Mouse (Mus musculus) hindbrain, embryonic 13.5 days (tissue): ENCODE results near the gene Cpne9. TPM values are rescaled to one million over a fixed set of nuclear protein-coding genes. Genes with fewer than 3 reads are reported as not detected.

Source experiments
- ATAC-seq: fragments of 200-750 bp; cut with Nextera tagmentation; 2 replicates; pipeline ENCODE4 v1.8.0; 2017; ENCODE audit warnings: moderate TSS enrichment; ENCODE audit not compliant: low FRiP score
- H3K27ac ChIP-seq: fragments of 300-500 bp; sonication (generic); 2 replicates; pipeline ENCODE4 v1.5.1; 2015; ENCODE audit warnings: inconsistent platforms, mild to moderate bottlenecking, moderate library complexity
- H3K27me3 ChIP-seq: fragments of 300-500 bp; sonication (generic); 2 replicates; pipeline ENCODE4 v1.6.1; 2015; ENCODE audit warnings: mild to moderate bottlenecking, inconsistent platforms
- H3K36me3 ChIP-seq: fragments of 300-500 bp; sonication (generic); 2 replicates; pipeline ENCODE4 v1.6.1; 2015; ENCODE audit warnings: mild to moderate bottlenecking, inconsistent platforms
- H3K4me1 ChIP-seq: fragments of 300-500 bp; sonication (generic); replicated peaks from 2 replicates; pipeline ENCODE4 v1.6.1; 2015; ENCODE audit warnings: inconsistent platforms
- H3K4me2 ChIP-seq: fragments of 300-500 bp; sonication (generic); 2 replicates; pipeline ENCODE4 v1.6.1; 2015; ENCODE audit warnings: inconsistent platforms, mild to moderate bottlenecking, moderate library complexity
- H3K4me3 ChIP-seq: fragments of 300-500 bp; sonication (generic); 2 replicates; pipeline ENCODE4 v1.5.1; 2015; ENCODE audit warnings: mild to moderate bottlenecking, inconsistent platforms
- H3K9ac ChIP-seq: fragments of 300-500 bp; sonication (generic); 2 replicates; pipeline ENCODE4 v1.6.1; 2015; ENCODE audit warnings: mild to moderate bottlenecking, inconsistent platforms
- H3K9me3 ChIP-seq: fragments of 300-500 bp; sonication (generic); 2 replicates; pipeline ENCODE4 v1.6.1; 2016; ENCODE audit warnings: inconsistent platforms
- WGBS: fragments of 180-500 bp; shearing (Covaris S2); methylation state at CpG from one replicate; pipeline ENCODE4 v1.1.7; 2015; 5-methylcytosine and 5-hydroxymethylcytosine counted together
- polyA plus RNA-seq: library from polyadenylated mRNA; unstranded; fragments of >200 nt; fragmentation: Nextera tagmentation; extraction: Ambion mirVana; gene quantifications from 2 replicates; pipeline ENCODE4 v1.2.1, GENCODE M21; 2015

Cpne9 gene
- 1.2 and 1.9 TPM in 2 replicates for polyA plus RNA-seq

DNA sequence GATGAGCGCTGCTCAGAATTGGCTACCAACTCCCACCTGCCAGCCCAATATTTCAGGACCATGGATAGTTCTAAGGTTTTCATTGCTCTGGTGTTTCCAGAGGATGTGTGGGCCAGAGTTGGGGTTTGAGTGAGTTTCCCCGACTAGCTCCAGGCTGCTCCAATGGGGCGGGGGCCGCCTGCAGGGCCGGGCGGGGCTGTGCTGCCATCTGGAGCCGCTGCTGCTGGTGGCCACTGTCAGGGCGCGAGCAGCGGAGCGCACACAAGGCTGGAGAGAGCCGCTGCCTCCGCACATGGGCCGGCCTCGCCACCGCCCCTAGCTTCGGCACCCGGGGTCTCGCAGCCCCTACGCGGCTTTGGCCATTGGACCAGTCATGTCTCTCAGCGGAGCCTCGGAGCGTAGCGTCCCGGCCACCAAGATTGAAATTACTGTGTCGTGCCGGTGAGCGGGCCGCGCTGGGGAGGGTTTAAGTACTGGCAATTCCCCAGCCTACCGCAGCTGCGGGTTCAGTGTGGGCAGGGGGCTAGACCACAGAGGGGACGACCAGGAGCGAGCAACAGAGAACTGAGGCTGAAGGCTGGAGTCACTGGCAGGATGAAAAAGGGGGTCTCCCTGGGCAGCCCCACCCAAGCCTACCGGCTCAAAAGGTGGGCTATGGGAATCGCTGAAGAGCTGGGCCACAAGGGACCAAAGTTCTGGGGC is at the start of gene Cpne9:
Gene Cpne9, plus strand, starts transcription at position 207 of the 702 bp plus-strand sequence.
- Histone ChIP-seq H3K4me1 (peaks cover 20% of the 10 kb centered on the region), H3K9me3 (no peaks in the 10 kb centered on the region), H3K4me2 (peak within 1 kb of the TSS; percentile 75), H3K27ac (no peak within 1 kb of the TSS), H3K27me3 (peaks cover 52% of the 10 kb centered on the region), H3K4me3 (peak within 1 kb of the TSS; percentile 43), H3K9ac (peak within 1 kb of the TSS; percentile 65), H3K36me3 (peaks cover 36% of the 10 kb centered on the region)
- WGBS: 2% methylated on average over 37 of the region's 37 CpGs
- peak; percentile 57 for ATAC-seq

DNA sequence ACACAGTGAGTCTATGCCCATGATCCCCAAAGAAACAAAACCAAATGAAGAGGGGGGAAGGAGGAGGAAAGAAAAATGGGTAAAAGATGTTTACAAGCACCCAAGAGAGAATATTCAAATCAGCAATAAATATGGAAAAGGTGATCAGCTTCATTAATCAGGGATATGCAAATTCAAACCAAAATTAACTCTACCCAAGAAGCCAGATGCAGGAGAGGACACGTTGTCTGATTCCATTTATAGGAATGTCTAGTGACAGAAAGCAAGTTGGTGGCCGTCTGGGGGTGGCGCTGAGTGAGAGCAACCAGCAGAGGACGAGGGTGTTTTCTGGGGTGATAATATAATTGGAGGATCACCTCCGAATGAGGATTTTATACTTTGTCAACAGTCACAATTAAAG is 47.0 kb upstream of the Cpne9 start:
- no peak overlapping the region for H3K27ac ChIP-seq
- no peak for ATAC-seq
- peaks cover 2% of the 10 kb centered on the region; the same call in 1 of the 2 replicates for H3K36me3 ChIP-seq
- no peak overlapping the region for H3K4me2 ChIP-seq
- H3K9ac ChIP-seq: no peak overlapping the region
- WGBS: 81% methylated on average over 5 of the region's 5 CpGs
- no peak overlapping the region for H3K4me3 ChIP-seq
- H3K27me3 ChIP-seq: no peaks in the 10 kb centered on the region
- peaks cover 20% of the 10 kb centered on the region for H3K4me1 ChIP-seq
- no peaks in the 10 kb centered on the region for H3K9me3 ChIP-seq

DNA sequence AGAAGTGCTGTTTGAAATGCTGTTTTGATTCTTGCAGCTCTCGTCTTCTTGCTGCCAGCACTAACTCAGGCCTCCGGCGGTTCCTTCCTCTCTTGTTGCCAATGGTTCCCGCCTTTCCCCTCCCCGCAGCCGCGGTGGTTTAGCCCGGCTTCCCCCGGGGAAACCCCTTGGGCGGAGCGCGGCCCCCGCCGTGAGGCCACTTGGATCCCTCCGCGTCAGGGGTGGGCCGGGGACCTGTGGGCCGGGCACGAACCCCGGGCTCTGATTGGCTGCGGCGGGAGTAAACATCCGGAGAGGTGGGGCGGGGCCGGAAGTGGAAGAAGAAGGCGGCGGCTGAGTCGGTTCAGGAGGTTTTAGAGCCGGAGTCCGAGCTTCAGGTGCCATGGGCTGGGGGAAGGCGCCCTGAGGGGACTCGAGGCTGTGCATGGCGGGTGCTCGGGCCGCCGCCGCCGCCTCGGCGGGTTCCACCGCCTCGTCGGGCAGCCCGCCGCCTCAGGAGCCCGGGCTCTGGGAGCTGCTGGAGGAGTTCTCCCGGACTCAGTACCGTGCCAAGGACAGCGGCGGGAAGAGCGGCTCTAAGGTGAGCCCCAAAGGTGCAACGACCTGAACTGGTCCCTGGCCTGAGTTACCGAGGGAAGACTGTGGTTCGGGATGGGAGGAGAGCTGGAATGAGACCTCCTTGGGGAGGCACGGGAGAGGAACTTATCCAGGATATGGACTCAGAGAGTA is 44.4 kb upstream of the Cpne9 start, which contains the start of gene Mtmr14:
Gene Mtmr14, plus strand, starts transcription at position 302 of the 729 bp plus-strand sequence.
- WGBS: under 1% methylated on average over 52 of the region's 55 CpGs
- Histone ChIP-seq H3K9ac (peak within 1 kb of the TSS; percentile 86), H3K4me2 (peak within 1 kb of the TSS; percentile 97), H3K27ac (peak within 1 kb of the TSS; percentile 73), H3K4me1 (peaks cover 20% of the 10 kb centered on the region), H3K36me3 (peaks cover 22% of the 10 kb centered on the region), H3K4me3 (peak within 1 kb of the TSS; percentile 90), H3K27me3 (no peaks in the 10 kb centered on the region), H3K9me3 (no peaks in the 10 kb centered on the region)
- ATAC-seq: peak; percentile 98

DNA sequence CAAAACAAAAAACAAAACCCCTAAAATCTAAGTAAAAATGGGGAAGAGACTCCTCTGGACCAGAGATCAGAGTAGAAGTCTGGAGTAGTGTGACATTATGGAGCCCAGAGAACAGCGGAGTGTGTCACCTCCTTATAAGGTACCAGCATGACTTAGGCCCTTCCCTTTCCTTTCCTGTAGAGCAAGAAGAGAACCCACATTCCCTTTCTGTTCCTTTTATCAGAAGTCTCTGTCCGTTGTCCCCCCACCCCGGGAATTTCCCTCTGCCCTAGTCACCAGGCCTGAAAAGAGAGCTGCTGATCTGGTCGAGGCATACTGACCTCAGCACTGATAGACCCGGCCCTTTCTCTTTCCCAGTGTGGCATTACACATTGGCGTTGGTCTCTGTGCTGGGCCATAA is 43.7 kb upstream of the Cpne9 start:
- Histone ChIP-seq H3K36me3 (peaks cover 29% of the 10 kb centered on the region), H3K4me1 (peaks cover 20% of the 10 kb centered on the region), H3K27ac (no peak overlapping the region), H3K9ac (peak overlapping the region; percentile 86), H3K4me2 (peak overlapping the region; percentile 97), H3K9me3 (no peaks in the 10 kb centered on the region), H3K27me3 (no peaks in the 10 kb centered on the region), H3K4me3 (peak overlapping the region; percentile 90)
- WGBS: 46% methylated on average over 6 of the region's 6 CpGs
- ATAC-seq: no peak; the same call in 1 of the 2 replicates

DNA sequence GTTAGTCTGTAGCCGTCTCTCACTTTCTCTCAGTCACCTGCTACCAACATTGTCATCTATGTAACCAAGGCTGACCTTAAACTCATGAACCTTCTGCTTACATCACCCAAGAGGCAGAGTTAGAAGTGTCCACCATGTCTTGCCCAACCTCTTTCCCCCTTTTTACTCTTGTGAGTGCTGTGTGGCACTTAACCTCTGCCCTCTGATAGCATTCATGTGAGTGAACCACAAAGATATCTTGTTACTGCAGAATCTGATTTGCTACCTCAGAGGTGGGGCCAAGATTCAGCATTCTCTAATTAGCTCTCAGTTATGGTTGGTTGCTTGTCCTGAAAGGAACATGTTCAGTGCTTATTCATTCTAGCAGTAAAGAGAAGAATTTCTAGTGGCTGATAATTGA is 39.4 kb upstream of the Cpne9 start:
- peaks cover 15% of the 10 kb centered on the region for H3K4me1 ChIP-seq
- H3K9ac ChIP-seq: no peak overlapping the region
- no peak overlapping the region for H3K4me3 ChIP-seq
- no peak overlapping the region for H3K27ac ChIP-seq
- H3K27me3 ChIP-seq: no peaks in the 10 kb centered on the region
- no peak for ATAC-seq
- peaks cover 42% of the 10 kb centered on the region for H3K36me3 ChIP-seq
- H3K9me3 ChIP-seq: no peaks in the 10 kb centered on the region
- H3K4me2 ChIP-seq: no peak overlapping the region
- WGBS: 89% methylated on average over 1 of the region's 1 CpGs

DNA sequence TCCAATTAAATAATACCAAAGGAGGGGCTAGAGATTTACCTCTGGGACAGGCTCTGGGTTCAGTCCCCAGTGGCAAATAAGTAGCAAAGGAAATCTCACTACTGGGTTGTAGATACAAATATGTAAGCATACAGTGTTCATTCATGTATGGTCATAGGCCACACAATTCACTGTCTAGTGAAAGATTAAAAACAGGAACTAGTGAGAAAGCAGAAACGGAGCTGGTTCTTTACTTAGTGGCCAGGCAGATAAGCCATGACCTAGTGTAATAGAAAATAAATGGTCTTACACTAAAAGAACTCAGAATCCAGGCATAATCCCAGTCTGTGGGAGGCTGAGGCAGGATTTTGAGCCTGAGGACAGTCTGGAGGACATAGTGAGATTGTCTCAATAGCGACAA is 36.5 kb upstream of the Cpne9 start:
- H3K4me2 ChIP-seq: no peak overlapping the region
- 95% methylated on average over 2 of the region's 2 CpGs for WGBS
- no peaks in the 10 kb centered on the region for H3K27me3 ChIP-seq
- no peak overlapping the region for H3K9ac ChIP-seq
- ATAC-seq: no peak
- H3K4me3 ChIP-seq: no peak overlapping the region
- no peaks in the 10 kb centered on the region for H3K9me3 ChIP-seq
- H3K27ac ChIP-seq: no peak overlapping the region
- H3K36me3 ChIP-seq: peaks cover 53% of the 10 kb centered on the region
- H3K4me1 ChIP-seq: no peaks in the 10 kb centered on the region

DNA sequence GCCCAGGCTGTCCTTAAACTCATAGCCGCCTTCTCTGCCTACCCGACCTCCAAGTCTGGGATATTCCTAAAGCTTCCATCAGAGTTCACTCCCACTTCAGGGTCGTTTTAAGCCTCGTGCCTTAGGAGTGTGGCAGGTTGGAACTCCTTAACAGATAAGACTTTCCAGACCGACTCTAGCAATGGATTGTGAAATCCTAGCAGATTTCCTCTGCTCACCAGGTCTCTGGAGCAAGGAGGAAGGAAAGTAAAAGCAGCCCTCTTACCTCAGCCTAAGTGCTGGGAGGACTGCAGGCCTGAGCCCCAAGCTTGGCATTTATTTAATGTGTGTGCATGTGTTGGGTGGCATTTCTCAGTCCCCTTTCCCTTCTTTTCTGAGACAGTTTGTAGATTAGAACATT is 31.3 kb upstream of the Cpne9 start:
- H3K4me3 ChIP-seq: no peak overlapping the region
- WGBS: 93% methylated on average over 5 of the region's 5 CpGs
- peaks cover 63% of the 10 kb centered on the region for H3K36me3 ChIP-seq

DNA sequence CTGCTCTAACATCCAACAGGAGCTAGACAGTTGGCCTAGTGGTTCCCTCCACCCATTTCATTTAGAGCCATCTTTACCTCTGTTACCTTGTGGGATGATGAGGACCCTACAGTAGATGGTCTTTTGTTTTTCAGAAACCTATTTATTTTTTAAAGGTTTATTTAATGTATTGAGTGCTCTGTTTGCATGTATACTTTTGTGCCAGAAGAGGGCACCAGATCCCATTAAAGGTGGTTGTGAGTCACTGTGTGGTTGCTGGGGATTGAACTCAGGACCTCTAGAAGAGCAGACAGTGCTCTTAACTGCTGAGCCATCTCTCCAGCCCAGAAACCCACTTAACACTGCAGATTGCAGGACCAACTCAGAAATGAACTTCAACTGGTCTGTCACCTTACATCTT is 30.2 kb upstream of the Cpne9 start:
- H3K27me3 ChIP-seq: no peaks in the 10 kb centered on the region
- no peak overlapping the region for H3K27ac ChIP-seq
- H3K4me1 ChIP-seq: no peaks in the 10 kb centered on the region
- H3K36me3 ChIP-seq: peaks cover 73% of the 10 kb centered on the region
- no peaks in the 10 kb centered on the region for H3K9me3 ChIP-seq
- H3K4me3 ChIP-seq: no peak overlapping the region
- no peak for ATAC-seq
- H3K9ac ChIP-seq: no peak overlapping the region
- no peak overlapping the region for H3K4me2 ChIP-seq

More for the DNA sequence above, 31.3 kb upstream of the Cpne9 start:
- Histone ChIP-seq H3K27ac (no peak overlapping the region), H3K27me3 (no peaks in the 10 kb centered on the region), H3K9me3 (no peaks in the 10 kb centered on the region), H3K4me2 (no peak overlapping the region), H3K9ac (no peak overlapping the region), H3K4me1 (no peaks in the 10 kb centered on the region)
- ATAC-seq: no peak

DNA sequence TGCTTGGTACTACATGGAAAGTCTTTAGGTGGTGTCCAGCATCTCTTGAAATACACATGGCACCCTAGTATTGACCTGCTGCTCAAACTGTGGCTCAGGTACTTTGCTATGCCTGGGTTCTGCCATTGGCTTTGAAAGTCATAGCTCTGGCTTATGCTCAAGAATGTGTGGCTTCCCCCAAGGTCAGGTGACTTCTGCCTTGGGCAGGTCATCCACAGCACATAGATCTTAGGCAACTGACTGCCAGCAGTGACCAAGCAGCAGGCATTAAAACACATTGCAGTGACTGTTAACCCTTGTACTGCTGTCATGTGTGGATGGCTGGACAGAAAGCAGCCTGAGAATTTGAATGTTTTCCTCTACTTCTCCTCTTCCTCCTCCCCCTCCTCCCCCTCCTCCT is 27.2 kb upstream of the Cpne9 start:
- Histone ChIP-seq H3K4me3 (no peak overlapping the region), H3K4me1 (no peaks in the 10 kb centered on the region), H3K9ac (no peak overlapping the region), H3K27me3 (no peaks in the 10 kb centered on the region), H3K9me3 (no peaks in the 10 kb centered on the region), H3K27ac (no peak overlapping the region), H3K36me3 (peaks cover 90% of the 10 kb centered on the region), H3K4me2 (no peak overlapping the region)
- no peak for ATAC-seq

DNA sequence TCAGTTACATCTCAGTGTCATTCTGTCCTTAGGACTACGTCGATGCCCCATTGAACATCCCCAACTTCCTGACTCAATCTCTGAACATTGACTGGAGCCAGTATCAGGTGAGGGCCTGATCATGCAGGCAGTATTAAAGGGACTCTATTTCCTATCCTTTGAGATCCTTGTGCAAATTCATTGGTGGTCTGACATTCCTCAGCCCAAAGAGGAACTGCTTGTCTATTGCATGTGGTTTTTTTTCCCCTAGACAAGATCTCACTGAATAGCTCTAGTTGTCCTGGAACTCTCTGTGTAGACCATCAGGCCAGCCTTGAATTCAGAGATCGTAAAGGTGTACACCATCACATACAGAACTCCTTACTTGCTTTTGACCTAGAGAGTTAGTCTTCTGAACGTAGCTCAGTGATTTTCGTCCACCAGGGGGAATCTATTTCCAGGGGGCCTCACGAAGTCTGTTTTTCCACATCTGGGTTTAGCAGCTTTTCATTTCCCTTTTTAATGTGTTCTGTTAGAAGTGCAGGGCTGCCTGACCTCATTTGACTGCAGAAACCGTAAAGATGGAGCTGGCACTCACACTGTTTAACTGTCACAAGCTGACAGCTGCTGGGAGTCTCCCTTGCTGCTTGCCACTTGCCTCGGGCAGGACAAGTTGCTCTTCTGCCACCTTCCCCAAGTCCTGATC is 20.8 kb upstream of the Cpne9 start:
- no peak for ATAC-seq

DNA sequence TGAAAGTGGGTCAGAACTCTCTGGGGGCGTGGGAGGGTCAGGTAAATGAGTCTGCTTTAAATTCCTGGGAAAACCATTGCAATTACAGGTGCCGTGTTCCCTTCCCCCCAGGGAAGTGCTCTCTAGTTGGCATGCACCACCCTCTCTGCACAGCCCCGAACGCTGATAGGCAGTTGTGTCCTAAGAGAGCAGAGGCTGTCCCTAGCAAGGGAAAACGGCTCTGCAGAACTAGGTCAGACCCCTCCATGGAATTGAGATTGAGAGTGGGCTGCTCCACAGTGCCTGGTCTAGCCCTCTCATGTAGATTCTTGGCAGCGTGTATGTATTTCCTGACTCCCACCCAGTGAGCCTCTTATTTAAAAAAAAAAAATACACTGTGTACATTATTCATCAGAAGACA is 18.6 kb upstream of the Cpne9 start:
- H3K27ac ChIP-seq: no peak overlapping the region
- H3K36me3 ChIP-seq: peaks cover 96% of the 10 kb centered on the region
- no peaks in the 10 kb centered on the region for H3K9me3 ChIP-seq
- no peak overlapping the region for H3K9ac ChIP-seq
- no peak overlapping the region for H3K4me3 ChIP-seq
- ATAC-seq: no peak
- no peaks in the 10 kb centered on the region for H3K4me1 ChIP-seq
- WGBS: 91% methylated on average over 6 of the region's 6 CpGs
- H3K4me2 ChIP-seq: no peak overlapping the region
- no peaks in the 10 kb centered on the region for H3K27me3 ChIP-seq

More for the DNA sequence above, 20.8 kb upstream of the Cpne9 start:
- H3K4me1 ChIP-seq: no peaks in the 10 kb centered on the region
- H3K27me3 ChIP-seq: no peaks in the 10 kb centered on the region
- no peak overlapping the region for H3K4me3 ChIP-seq
- H3K36me3 ChIP-seq: peaks cover 95% of the 10 kb centered on the region
- peak overlapping the region; percentile 35; the same call in 1 of the 2 replicates for H3K9ac ChIP-seq
- 90% methylated on average over 8 of the region's 8 CpGs for WGBS
- H3K9me3 ChIP-seq: no peaks in the 10 kb centered on the region
- H3K4me2 ChIP-seq: no peak overlapping the region
- no peak overlapping the region for H3K27ac ChIP-seq

DNA sequence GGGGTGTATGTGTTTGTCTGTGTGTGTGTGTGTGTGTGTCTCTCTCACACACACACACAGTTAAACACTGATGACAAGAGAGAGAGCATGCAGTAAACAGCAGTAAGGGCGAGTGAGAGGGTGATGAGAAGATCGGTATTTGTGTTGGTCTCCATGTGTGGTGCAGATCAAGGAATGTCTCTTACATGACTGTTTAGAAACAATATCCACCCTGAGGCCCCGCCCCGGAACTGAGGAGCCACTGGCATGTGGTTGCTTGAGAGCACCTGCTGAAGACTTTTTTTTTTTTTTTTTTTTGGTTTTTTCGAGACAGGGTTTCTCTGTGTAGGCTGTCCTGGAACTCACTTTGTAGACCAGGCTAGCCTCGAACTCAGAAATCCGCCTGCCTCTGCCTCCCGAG is 17.7 kb upstream of the Cpne9 start:
- Histone ChIP-seq H3K9ac (no peak overlapping the region), H3K4me1 (no peaks in the 10 kb centered on the region), H3K4me3 (no peak overlapping the region), H3K27me3 (no peaks in the 10 kb centered on the region), H3K9me3 (no peaks in the 10 kb centered on the region), H3K27ac (no peak overlapping the region), H3K36me3 (peaks cover 96% of the 10 kb centered on the region), H3K4me2 (no peak overlapping the region)
- no peak for ATAC-seq
- WGBS: 96% methylated on average over 8 of the region's 8 CpGs
